Mouse (Mus musculus) lung, postnatal 36 days (tissue): ENCODE data around the gene Nhlh2.

Experiments used
- DNase-seq: peaks from one replicate; pipeline ENCODE4 v3.0.0; 2022; ENCODE audit warnings: mixed read lengths

Gene Nhlh2

DNA sequence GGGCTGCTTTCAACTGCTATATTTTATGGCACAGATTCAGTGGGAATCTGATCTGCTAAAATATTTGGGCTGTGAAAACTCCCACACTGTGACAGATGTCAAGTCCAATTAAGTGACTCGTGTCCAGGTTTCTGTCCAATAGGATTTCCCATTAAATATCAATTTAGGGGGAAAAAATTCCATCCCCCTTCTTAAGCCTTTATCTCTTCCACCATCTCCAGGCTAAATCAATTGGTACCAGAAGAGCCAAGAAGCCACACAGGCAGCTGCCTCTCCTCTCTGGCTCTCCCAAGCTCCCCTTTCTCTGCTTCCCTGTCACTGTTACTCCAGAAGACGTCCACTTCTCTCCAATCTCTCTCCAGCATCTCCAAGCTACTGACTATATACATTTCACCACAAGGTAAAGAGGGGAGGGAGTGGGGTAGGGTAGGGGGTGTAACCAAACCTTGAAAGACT lies at the start of gene Nhlh2:
Gene Nhlh2, plus strand, starts transcription at position 151 of the 456 bp plus-strand sequence.
- no peak for DNase-seq

DNA sequence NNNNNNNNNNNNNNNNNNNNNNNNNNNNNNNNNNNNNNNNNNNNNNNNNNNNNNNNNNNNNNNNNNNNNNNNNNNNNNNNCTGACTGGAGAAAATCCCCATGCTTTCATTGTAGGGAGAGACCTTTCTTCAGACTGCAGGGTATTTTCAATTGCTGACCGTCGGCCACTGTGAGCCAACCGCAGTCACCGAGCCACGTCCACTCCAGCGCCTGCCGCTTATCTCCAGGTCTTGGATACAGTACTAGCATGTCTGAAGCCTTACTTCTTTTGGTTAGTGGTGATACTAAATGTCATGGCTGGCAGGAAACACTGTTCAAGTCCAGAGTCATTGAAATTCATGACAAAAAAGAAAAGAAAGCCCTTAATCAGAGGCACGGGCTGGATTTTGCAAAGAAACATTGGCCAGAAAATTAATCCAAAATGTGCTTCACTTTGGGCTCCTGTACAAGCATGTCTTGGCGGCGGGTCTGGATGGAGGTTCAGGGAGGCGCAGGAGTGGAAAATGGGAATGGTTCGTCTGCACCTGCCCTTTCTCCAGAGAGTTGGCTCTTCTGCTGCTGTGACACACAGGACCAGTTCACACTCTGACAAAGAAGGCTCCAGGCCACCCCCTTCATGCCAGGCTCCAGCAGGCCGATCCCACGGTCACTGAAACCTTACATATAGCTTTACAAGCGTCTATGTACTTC lies 48.6 kb upstream of the Nhlh2 start:
- no peak for DNase-seq

- no peak for DNase-seq
These were observed 46.4 kb upstream of the Nhlh2 start for GRCm38 (mm10) chr3:101963501-101963900.

GRCm38 (mm10) chr3:101964352-101964751 lies 45.5 kb upstream of the Nhlh2 start:
- no peak for DNase-seq

GRCm38 (mm10) chr3:101966825-101967558 lies 42.9 kb upstream of the Nhlh2 start:
- no peak for DNase-seq

GRCm38 (mm10) chr3:101975337-101975736 lies 34.5 kb upstream of the Nhlh2 start:
- no peak for DNase-seq

GRCm38 (mm10) chr3:101978299-101978994 lies 31.4 kb upstream of the Nhlh2 start:
- no peak for DNase-seq

GRCm38 (mm10) chr3:101983917-101984316 lies 26.0 kb upstream of the Nhlh2 start:
- no peak for DNase-seq

- DNase-seq: no peak
These were observed 24.2 kb upstream of the Nhlh2 start for GRCm38 (mm10) chr3:101985634-101986033.

DNA sequence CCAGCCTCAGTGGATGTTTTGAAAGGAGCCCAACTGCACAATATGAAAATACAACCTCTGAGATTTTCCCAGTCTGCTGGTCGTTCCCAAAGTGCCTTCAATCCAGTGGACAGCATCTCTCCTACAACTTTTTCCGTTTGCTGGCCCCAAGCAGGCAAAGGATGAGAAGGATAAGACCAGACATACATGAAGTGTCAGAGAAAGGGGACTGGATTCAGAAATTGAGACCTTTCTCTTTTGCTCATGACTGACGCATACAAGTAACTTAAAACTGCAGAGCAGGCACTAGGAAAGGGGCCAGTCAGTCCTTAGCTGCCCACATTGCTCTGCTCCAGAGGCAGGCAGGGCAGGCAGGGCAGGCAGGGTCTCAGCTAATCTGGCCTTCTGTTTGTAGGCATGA lies 19.7 kb upstream of the Nhlh2 start:
- no peak for DNase-seq

- DNase-seq: no peak
These were observed 18.8 kb upstream of the Nhlh2 start for GRCm38 (mm10) chr3:101990995-101991516.

GRCm38 (mm10) chr3:101997851-101998250 lies 12.0 kb upstream of the Nhlh2 start:
- DNase-seq: no peak

- no peak for DNase-seq
These were observed 923 bp downstream of the Nhlh2 start for GRCm38 (mm10) chr3:102010681-102011317.

GRCm38 (mm10) chr3:102011318-102012075 lies 1.6 kb downstream of the Nhlh2 start:
- no peak for DNase-seq

GRCm38 (mm10) chr3:102012076-102012610 lies 2.3 kb downstream of the Nhlh2 start:
- DNase-seq: no peak

DNA sequence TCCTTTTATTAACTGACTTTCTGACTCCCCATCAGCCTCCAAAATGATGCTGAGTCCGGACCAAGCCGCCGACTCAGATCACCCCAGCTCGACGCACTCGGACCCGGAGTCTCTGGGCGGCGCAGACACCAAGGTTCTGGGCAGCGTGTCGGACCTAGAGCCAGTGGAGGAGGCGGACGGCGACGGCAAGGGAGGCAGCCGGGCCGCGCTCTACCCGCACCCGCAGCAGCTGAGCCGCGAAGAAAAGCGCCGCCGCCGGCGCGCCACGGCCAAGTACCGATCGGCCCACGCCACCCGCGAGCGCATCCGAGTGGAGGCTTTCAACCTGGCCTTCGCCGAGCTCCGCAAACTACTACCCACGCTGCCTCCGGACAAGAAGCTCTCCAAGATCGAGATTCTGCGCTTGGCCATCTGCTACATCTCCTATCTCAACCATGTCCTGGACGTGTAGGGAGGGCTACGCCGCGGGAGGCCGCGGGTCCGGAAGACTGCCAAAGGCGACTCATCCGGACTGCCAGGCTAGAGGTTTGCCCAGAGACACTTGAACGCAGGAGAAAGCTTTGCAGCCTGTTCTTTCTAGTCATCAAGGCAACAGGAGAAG lies 2.8 kb downstream of the Nhlh2 start:
- DNase-seq: no peak

- no peak for DNase-seq
These were observed 10.7 kb downstream of the Nhlh2 start for GRCm38 (mm10) chr3:102020604-102021003.

DNA sequence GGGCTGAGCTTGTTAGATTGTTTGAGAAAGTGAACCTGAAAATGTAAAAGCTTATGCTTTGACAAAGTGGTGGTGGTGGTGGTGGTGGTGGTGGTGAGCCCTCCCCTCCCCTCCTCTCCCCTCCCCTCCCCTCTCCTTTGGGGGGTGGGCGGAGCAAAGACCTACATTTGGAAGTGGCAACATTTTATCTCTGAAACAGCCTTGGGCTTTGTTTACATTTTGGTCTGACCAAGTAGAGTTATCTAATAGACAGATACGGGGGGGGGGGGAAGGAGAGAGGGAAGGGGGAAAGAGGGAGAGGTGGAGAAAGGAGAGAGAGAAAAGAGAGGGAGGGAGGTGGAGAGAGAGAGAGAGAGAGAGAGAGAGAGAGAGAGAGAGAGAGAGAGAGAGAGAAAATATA lies 12.8 kb downstream of the Nhlh2 start:
- no peak for DNase-seq

- no peak for DNase-seq
These were observed 13.5 kb downstream of the Nhlh2 start for GRCm38 (mm10) chr3:102023337-102023736.

- DNase-seq: no peak
These were observed 14.0 kb downstream of the Nhlh2 start for GRCm38 (mm10) chr3:102023829-102024228.

DNA sequence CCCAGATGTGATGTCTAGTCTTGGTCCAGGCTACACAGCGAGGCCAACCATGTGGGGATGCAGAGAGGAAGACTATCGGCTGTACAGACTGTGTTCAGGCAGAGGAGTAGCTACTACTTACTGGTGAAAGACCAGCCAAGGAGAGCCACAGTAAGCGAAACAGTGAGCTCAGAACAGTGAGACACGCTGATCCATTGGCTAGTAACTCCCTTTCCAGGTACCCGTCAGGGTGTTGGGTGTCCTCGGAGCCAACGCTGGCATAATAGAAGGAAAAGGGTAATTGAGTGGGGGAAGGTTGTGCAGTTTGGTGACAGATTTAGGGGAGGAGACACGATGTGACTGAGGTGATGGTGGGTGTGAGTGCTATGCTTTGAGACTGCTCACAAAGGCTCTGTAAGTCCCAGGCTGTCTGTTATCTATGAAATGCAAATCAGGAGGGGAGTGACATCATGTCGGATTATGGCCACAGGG lies 15.1 kb downstream of the Nhlh2 start:
- DNase-seq: no peak
